Mouse (Mus musculus) megakaryocyte, embryonic 14.5 days (primary cell): ENCODE data around the gene Trim11.

Source experiments
- FLI1 ChIP-seq: IDR thresholded peaks from 2 replicates; pipeline ENCODE4 v1.6.1; 2012; ENCODE audit warnings: low read length, inconsistent platforms, mixed read lengths
- GATA1 ChIP-seq: IDR thresholded peaks from 3 replicates; pipeline ENCODE4 v1.6.1; 2012; ENCODE audit warnings: mixed read lengths, low read length, inconsistent platforms, borderline replicate concordance

GRCm38 (mm10) chr11:58959921-58960465, 17.9 kb upstream of the Trim11 start:
- TF ChIP-seq GATA1 (no peak), FLI1 (no peak)
